Mouse (Mus musculus) right cerebral cortex, postnatal 10 days (tissue): Measurements from ENCODE around the gene Acaca.

Source experiments
- DNase-seq, 2 experiments: peaks; one replicate each; pipeline ENCODE4 v3.0.0; 2021; ENCODE audit warnings: low spot score in 2 of 2

The Acaca gene

GRCm38 (mm10) chr11:84146081-84146480 lies 16.6 kb downstream of the Acaca start:
- no peak for DNase-seq

DNA sequence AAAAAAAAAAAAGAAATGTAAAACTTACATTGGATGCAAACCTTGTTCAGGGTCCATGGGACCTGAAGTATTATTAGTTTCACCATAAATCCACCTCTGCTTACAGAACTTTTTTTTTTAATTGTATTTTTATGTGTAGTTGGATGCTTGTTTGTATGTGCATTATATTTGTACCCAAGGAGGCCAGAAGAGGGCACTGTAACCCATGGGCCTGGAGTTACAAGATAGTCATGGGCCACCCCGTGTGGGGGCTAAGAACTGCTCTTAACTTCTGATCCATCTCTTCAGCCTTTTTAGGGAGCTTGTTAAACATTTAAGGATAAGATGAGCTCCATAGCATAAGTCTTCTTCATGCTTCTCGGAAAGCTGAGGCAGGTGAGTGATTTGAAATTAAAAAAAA lies 21.4 kb downstream of the Acaca start:
- DNase-seq, result no peak

GRCm38 (mm10) chr11:84156535-84157262 lies 27.2 kb downstream of the Acaca start:
- DNase-seq, result no peak

- DNase-seq, result no peak
These were observed 34.7 kb downstream of the Acaca start for GRCm38 (mm10) chr11:84164123-84164522.

DNA sequence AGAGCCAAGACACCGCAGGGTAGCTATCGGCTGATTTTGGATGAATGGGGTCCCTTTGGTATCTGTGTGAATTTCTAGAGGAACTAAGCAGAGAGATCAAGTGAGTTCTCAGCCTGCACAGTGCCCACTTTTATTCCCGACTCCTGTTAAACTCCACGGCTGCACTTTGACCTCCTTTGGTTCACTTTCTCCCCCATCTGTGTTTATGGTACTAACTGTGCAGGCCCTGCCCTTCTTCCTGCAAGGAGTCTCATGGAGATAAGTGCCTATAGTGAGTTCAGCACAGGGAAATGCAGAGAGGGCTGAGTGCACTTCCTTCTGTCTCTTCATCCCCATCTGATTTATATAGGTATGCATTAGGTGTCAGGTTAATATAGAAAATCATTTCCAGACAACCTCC lies 35.1 kb downstream of the Acaca start:
- DNase-seq, result no peak

DNA sequence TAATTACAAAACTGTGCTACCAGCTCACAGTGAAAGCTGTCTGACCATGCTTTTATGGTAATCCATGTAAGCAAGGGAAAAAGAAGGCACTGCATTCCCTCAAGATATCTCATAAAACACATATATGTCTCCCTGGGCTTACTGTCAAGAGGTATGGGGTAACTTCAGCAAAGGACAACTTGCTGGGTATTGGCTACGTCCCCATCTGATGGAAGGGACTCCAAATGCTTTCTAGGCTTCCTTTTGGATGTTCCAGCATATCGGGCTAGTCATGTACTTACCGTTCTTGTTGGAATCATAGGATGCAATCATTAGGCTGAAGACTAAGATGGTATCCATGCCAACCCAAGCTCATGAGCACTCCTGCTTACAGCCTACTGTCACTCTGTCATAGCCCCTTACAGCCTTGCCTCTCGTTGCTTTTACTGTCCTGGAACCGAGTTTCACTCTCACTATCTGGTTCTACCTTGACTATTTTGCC lies 37.6 kb downstream of the Acaca start, which contains the start of gene Gm11437:
Gene Gm11437, minus strand, starts transcription at position 431 of the 481 bp plus-strand sequence.
- no peak for DNase-seq

DNA sequence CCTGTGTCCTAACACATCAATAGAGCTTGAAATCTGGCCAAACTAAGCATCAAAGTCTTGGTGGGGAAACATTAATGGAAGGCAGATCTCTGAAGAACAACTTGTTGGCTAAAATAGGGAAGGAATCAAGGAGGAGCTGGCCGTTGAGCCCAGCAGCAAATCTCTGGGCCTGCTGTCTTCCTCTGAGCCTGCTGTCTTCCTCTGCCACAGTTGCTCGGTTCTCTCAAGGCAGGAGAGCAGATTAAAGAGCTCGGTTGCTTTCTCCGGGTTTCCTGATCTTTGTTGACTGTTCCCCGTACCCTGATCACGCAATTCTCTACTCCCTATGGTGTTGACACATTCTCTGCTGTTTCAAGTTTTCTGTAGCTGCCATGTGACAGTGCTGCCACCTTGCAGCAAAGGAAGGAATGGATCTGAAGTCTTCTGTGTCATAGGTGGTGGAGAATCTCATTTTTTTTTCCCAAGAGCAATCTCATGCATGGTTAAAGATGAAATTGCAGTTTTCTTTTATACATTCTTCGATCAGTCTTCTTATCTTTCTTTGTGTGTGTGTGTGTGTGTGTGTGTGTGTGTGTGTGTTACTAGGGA lies 39.3 kb downstream of the Acaca start:
- DNase-seq, result peak; percentile 61 to 62

- DNase-seq, result no peak
These were observed 43.3 kb downstream of the Acaca start for GRCm38 (mm10) chr11:84172539-84173435.

DNA sequence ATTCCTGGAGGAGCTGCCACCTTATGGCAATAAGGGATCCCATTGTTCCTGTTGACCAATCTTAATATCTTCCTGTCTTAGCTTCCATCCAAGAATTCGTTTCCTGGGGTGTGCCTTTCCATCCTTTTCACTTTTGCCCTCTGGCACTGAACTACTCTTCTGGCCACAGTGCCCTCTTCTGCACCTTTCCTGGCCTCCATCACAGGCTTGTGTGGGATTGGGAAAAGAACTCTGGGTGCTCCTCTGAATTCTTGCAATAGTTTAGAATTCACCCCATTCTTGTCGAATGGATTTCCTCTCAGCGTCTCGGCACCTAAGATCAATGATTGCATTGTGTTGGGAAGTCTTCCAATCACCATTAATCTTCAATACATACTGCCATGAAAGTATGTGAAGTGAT lies 49.1 kb downstream of the Acaca start:
- DNase-seq, result no peak

- peak; percentile 96 for DNase-seq
These were observed 49.9 kb downstream of the Acaca start for GRCm38 (mm10) chr11:84179226-84179953.

DNA sequence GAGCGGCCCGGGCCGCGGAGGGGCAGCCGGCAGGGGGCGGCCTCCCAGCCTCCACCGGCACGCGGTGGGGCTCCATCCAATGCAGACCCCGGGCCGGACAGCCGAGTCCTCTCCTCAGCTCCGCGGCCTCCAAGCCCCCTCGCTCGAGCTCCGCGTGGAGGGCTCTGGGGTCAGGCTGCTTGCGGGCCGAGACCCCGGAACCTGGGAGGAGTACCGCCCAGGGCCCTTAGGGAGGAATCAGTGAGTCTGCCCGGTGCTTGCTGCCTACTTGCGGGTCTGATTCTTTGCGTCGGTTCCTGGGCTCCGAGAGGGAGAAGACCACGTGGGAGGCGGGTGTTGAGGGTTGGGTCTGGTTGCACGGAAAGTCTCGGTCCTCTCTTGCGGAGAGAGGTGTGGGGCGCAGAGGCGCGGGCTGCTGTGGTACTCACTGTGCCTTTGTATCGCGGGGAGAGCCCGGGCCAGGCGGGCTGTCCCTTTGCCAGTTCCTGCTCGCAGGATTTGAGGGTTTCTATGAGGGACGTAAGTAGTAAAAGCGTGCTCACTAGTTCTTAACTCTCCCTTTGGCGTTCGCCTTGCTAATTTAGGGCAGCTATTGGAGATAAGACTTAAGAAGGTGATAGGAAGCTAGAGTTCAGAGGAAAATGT lies 50.6 kb downstream of the Acaca start:
- DNase-seq, result peak; percentile 83 to 88

GRCm38 (mm10) chr11:84181286-84181685 lies 51.8 kb downstream of the Acaca start:
- no peak for DNase-seq

- no peak for DNase-seq
These were observed 59.1 kb downstream of the Acaca start for GRCm38 (mm10) chr11:84188530-84188929.

- DNase-seq, result no peak
These were observed 61.2 kb downstream of the Acaca start for GRCm38 (mm10) chr11:84190581-84191233.

GRCm38 (mm10) chr11:84193249-84193648 lies 63.8 kb downstream of the Acaca start:
- no peak for DNase-seq

- DNase-seq, result no peak
These were observed 65.3 kb downstream of the Acaca start for GRCm38 (mm10) chr11:84194751-84195150.

- no peak for DNase-seq
These were observed 68.3 kb downstream of the Acaca start for GRCm38 (mm10) chr11:84197607-84198402.

GRCm38 (mm10) chr11:84205776-84206175 lies 76.3 kb downstream of the Acaca start:
- no peak for DNase-seq

DNA sequence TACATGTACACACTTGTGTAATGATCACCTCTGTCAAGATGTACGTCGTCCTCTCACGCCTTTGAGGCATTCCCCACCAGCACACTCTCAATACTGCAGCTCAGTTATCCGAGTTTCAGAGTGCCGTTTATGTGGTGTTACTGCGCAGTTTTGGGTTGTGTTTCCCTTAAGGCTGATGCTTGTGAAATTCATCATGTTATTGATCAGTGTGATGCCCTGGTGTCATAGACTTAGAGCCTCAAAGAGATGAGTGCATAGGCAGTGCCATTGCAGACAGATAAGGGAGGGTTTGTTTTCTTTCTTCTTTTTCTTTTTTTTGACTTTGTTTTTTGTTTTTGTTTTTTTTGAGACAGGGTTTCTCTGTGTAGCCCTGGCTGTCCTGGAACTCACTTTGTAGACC lies 81.4 kb downstream of the Acaca start:
- no peak for DNase-seq

DNA sequence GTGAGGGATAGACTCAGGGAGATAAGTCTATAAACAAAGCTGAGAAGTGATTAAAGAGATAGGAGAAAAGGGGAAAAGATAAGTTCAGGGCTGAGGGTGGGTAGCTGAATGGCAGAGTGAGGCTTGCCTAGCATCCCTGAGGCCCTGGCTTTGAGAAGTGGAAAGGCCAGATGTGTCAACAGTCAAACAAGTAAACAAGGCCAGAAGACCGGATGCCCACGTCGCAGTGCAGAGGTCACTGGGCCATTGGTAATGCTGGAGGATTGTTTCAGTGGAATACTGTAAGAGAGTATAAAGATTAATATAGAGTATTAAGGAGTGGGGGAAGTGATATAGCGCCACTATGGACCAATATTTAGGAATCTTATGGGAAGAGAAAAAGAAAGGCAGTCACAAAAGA lies 89.5 kb downstream of the Acaca start:
- DNase-seq, result no peak
